Mouse (Mus musculus): ENCODE results near the gene Rxfp1. TPM values are rescaled to one million over a fixed set of nuclear protein-coding genes. Genes with fewer than 3 reads are reported as not detected.
"Not testable (repeated sequence)": the region's sequence is repeated elsewhere in the genome, so short reads cannot be mapped to it uniquely, and the experiment has no call there.

Gene Rxfp1
- polyA plus RNA-seq (2012; rRNA removed) = 0.06 TPM in 1 of 2 replicates, not detected in the other

GRCm38 (mm10) chr3:79737780-79738179 is at the start of gene Rxfp1:
TSS of gene Rxfp1 (minus strand) at chr3:79737880.
- no peak for DNase-seq (ENCODE audit: low read depth, low spot score)
- 53% methylated on average over 4 of the region's 4 CpGs for WGBS

- no peak for DNase-seq (ENCODE audit: low read depth, low spot score)
- WGBS = 7% methylated on average over 11 of the region's 11 CpGs
Measured at GRCm38 (mm10) chr3:79784362-79784736, 46.7 kb upstream of the Rxfp1 start.

GRCm38 (mm10) chr3:79783630-79784361 is 46.1 kb upstream of the Rxfp1 start:
- WGBS = 12% methylated on average over 10 of the region's 10 CpGs
- no peak for DNase-seq (ENCODE audit: low read depth, low spot score)

GRCm38 (mm10) chr3:79772701-79773100 is 35.0 kb upstream of the Rxfp1 start:
- no peak for DNase-seq (ENCODE audit: low read depth, low spot score)
- WGBS = 80% methylated on average over 2 of the region's 2 CpGs

GRCm38 (mm10) chr3:79753736-79754135 is 16.1 kb upstream of the Rxfp1 start:
- 57% methylated on average over 1 of the region's 1 CpGs for WGBS
- DNase-seq (ENCODE audit: low read depth, low spot score) = no peak

- WGBS = 81% methylated on average over 6 of the region's 6 CpGs
- DNase-seq (ENCODE audit: low read depth, low spot score) = no peak
Measured at GRCm38 (mm10) chr3:79746585-79746984, 8.9 kb upstream of the Rxfp1 start.

- WGBS = 69% methylated on average over 6 of the region's 6 CpGs
- DNase-seq (ENCODE audit: low read depth, low spot score) = no peak
Measured at GRCm38 (mm10) chr3:79745101-79745500, 7.4 kb upstream of the Rxfp1 start.

- 70% methylated on average over 2 of the region's 2 CpGs for WGBS
- DNase-seq (ENCODE audit: low read depth, low spot score) = no peak
Measured at GRCm38 (mm10) chr3:79744415-79744814, 6.7 kb upstream of the Rxfp1 start.

GRCm38 (mm10) chr3:79740351-79740750 is 2.7 kb upstream of the Rxfp1 start:
- WGBS = 79% methylated on average over 2 of the region's 2 CpGs
- DNase-seq (ENCODE audit: low read depth, low spot score) = no peak

- WGBS = 80% methylated on average over 1 of the region's 1 CpGs
- DNase-seq (ENCODE audit: low read depth, low spot score) = no peak
Measured at GRCm38 (mm10) chr3:79738451-79738850, 771 bp upstream of the Rxfp1 start.

GRCm38 (mm10) chr3:79726506-79727075 is 11.1 kb downstream of the Rxfp1 start:
- WGBS = 42% methylated on average over 14 of the region's 14 CpGs
- DNase-seq (ENCODE audit: low read depth, low spot score) = no peak

- no peak for DNase-seq (ENCODE audit: low read depth, low spot score)
- WGBS = 68% methylated on average over 4 of the region's 4 CpGs
Measured at GRCm38 (mm10) chr3:79720756-79721484, 16.8 kb downstream of the Rxfp1 start.

GRCm38 (mm10) chr3:79706436-79706835 is 31.2 kb downstream of the Rxfp1 start:
- 81% methylated on average over 8 of the region's 8 CpGs for WGBS
- no peak for DNase-seq (ENCODE audit: low read depth, low spot score)

- DNase-seq (ENCODE audit: low read depth, low spot score) = no peak
- WGBS = 77% methylated on average over 4 of the region's 4 CpGs
Measured at GRCm38 (mm10) chr3:79703135-79703534, 34.5 kb downstream of the Rxfp1 start.

GRCm38 (mm10) chr3:79691957-79692356 is 45.7 kb downstream of the Rxfp1 start:
- WGBS = 88% methylated on average over 2 of the region's 2 CpGs
- no peak for DNase-seq (ENCODE audit: low read depth, low spot score)

- 79% methylated on average over 9 of the region's 9 CpGs for WGBS
- no peak for DNase-seq (ENCODE audit: low read depth, low spot score)
Measured at GRCm38 (mm10) chr3:79690111-79690651, 47.5 kb downstream of the Rxfp1 start.

GRCm38 (mm10) chr3:79688101-79688500 is 49.6 kb downstream of the Rxfp1 start:
- WGBS = 65% methylated on average over 4 of the region's 4 CpGs
- not testable (repeated sequence) for DNase-seq (ENCODE audit: low read depth, low spot score)

GRCm38 (mm10) chr3:79683529-79683928 is 54.2 kb downstream of the Rxfp1 start:
- WGBS = 64% methylated on average over 8 of the region's 8 CpGs
- DNase-seq (ENCODE audit: low read depth, low spot score) = no peak

GRCm38 (mm10) chr3:79682351-79683132 is 55.1 kb downstream of the Rxfp1 start:
- no peak for DNase-seq (ENCODE audit: low read depth, low spot score)
- WGBS = 59% methylated on average over 14 of the region's 14 CpGs

GRCm38 (mm10) chr3:79676411-79676810 is 61.3 kb downstream of the Rxfp1 start:
- 79% methylated on average over 3 of the region's 3 CpGs for WGBS
- no peak for DNase-seq (ENCODE audit: low read depth, low spot score)

Data from large intestine, adult 2 months (tissue).